Mouse (Mus musculus) gastrocnemius, adult 2 months (tissue): ENCODE data around the gene Rnf167. TPM values are rescaled to one million over a fixed set of nuclear protein-coding genes. Genes with fewer than 3 reads are reported as not detected.
A peak's percentile ranks its signal among the peaks of the same experiment; 100 is the strongest.

Experiments
- DNase-seq: peaks from one replicate; pipeline ENCODE4 v3.0.0; 2022
- H3K27ac ChIP-seq: fragments of 200-600 bp; 2 replicates; pipeline ENCODE4 v1.8.1; 2022; ENCODE audit warnings: mild to moderate bottlenecking
- H3K4me3 ChIP-seq: fragments of 200-600 bp; 2 replicates; pipeline ENCODE4 v1.8.1; 2022; ENCODE audit warnings: mild to moderate bottlenecking, moderate library complexity
- CTCF ChIP-seq: fragments of 200-600 bp; IDR thresholded peaks from 2 replicates; pipeline ENCODE4 v1.8.1; 2022; ENCODE audit warnings: antibody characterized with exemption, mild to moderate bottlenecking, moderate library complexity
- intact Hi-C: fragments of 180-260 bp; cut with DNase I; formaldehyde crosslinking; loops from one replicate; pipeline ENCODE4 v1.15.1; 2025
- total RNA-seq, 2 experiments: library from RNA; stranded (reverse); gene quantifications; 2 replicates each; pipeline ENCODE4 v1.2.3; 2021

Rnf167 gene
- total RNA-seq, 2 experiments from 2014 or later: 35.0 to 38.4 TPM

- Histone ChIP-seq H3K4me3 (no peak overlapping the region), H3K27ac (no peak overlapping the region)
- peak; percentile 13 for DNase-seq
- intact Hi-C loops: no loop called here
- no peak for TF ChIP-seq CTCF
Observed at GRCm38 (mm10) chr11:70674014-70674413, 27.0 kb downstream of the Rnf167 start.

GRCm38 (mm10) chr11:70674501-70674900 lies 27.5 kb downstream of the Rnf167 start:
- no peak for TF ChIP-seq CTCF
- no peak overlapping the region for H3K4me3 ChIP-seq
- H3K27ac ChIP-seq: no peak overlapping the region
- peak; percentile 25 for DNase-seq
- intact Hi-C loops: no loop called here

- intact Hi-C loops: no loop called here
- Histone ChIP-seq H3K27ac (no peak overlapping the region), H3K4me3 (no peak overlapping the region)
- no peak for TF ChIP-seq CTCF
- no peak for DNase-seq
Observed at GRCm38 (mm10) chr11:70678092-70678491, 31.1 kb downstream of the Rnf167 start.

- H3K4me3 ChIP-seq: no peak overlapping the region
- intact Hi-C loops: no loop called here
- no peak for TF ChIP-seq CTCF
- H3K27ac ChIP-seq: no peak overlapping the region
- DNase-seq: no peak
Observed at GRCm38 (mm10) chr11:70678576-70678975, 31.5 kb downstream of the Rnf167 start.

- no peak overlapping the region for H3K4me3 ChIP-seq
- TF ChIP-seq CTCF: no peak
- H3K27ac ChIP-seq: no peak overlapping the region
- intact Hi-C loops: no loop called here
- peak; percentile 17 for DNase-seq
Observed at GRCm38 (mm10) chr11:70679361-70679760, 32.3 kb downstream of the Rnf167 start.

- Histone ChIP-seq H3K4me3 (no peak overlapping the region), H3K27ac (no peak overlapping the region)
- no peak for TF ChIP-seq CTCF
- intact Hi-C loops: no loop called here
- peak; percentile 25 for DNase-seq
Observed at GRCm38 (mm10) chr11:70679894-70680293, 32.9 kb downstream of the Rnf167 start.

- no peak for TF ChIP-seq CTCF
- Histone ChIP-seq H3K4me3 (no peak overlapping the region), H3K27ac (no peak overlapping the region)
- DNase-seq: no peak
- intact Hi-C loops: no loop called here
Observed at GRCm38 (mm10) chr11:70681170-70681569, 34.1 kb downstream of the Rnf167 start.

GRCm38 (mm10) chr11:70681897-70682581 lies 35.0 kb downstream of the Rnf167 start:
- peak; percentile 45 for TF ChIP-seq CTCF
- no peak overlapping the region for H3K4me3 ChIP-seq
- intact Hi-C loops: loop anchor here (2.0 kb wide), 1 partner anchor 73 kb away; no protein-coding TSS in a partner anchor
- no peak overlapping the region for H3K27ac ChIP-seq
- DNase-seq: no peak

- no peak overlapping the region for H3K27ac ChIP-seq
- no peak overlapping the region for H3K4me3 ChIP-seq
- DNase-seq: no peak
- intact Hi-C loops: loop anchor here (2.0 kb wide), 1 partner anchor 71 kb away; no protein-coding TSS in a partner anchor
- no peak for TF ChIP-seq CTCF
Observed at GRCm38 (mm10) chr11:70683640-70684039, 36.6 kb downstream of the Rnf167 start.

- Histone ChIP-seq H3K27ac (peak overlapping the region; percentile 98), H3K4me3 (peak overlapping the region; percentile 84)
- DNase-seq: no peak
- no peak for TF ChIP-seq CTCF
- intact Hi-C loops: loop anchor here (2.0 kb wide), 1 partner anchor 14 kb away; the partner anchor contains the start of genes Inca1 and Kif1c
Observed at GRCm38 (mm10) chr11:70686901-70687566, 40.0 kb downstream of the Rnf167 start.

- peak; percentile 71 for TF ChIP-seq CTCF
- intact Hi-C loops: loop anchor here (1.0 to 2.0 kb wide), 2 partner anchors 13 to 33 kb away; partner anchors contain the start of genes Inca1, Kif1c and Pfn1
- Histone ChIP-seq H3K27ac (peak within 1 kb of the TSS; percentile 98), H3K4me3 (peak within 1 kb of the TSS; percentile 84)
- peak; percentile 95 for DNase-seq
Observed at GRCm38 (mm10) chr11:70687601-70688199, 40.7 kb downstream of the Rnf167 start, which contains the start of gene Camta2. Camta2 (minus strand) TSS chr11:70688105.

- DNase-seq: no peak
- H3K4me3 ChIP-seq: peak overlapping the region; percentile 84
- TF ChIP-seq CTCF: no peak
- intact Hi-C loops: loop anchor here (1.0 kb wide), 1 partner anchor 34 kb away; the partner anchor contains the start of gene Pfn1
- peak overlapping the region; percentile 98 for H3K27ac ChIP-seq
Observed at GRCm38 (mm10) chr11:70688372-70688771, 41.3 kb downstream of the Rnf167 start.

- 0 out of 2 replicates have a peak overlapping the region, but pooled peaks have one; percentile 3 for H3K27ac ChIP-seq
- no peak overlapping the region for H3K4me3 ChIP-seq
- no peak for DNase-seq
- TF ChIP-seq CTCF: no peak
- intact Hi-C loops: no loop called here
Observed at GRCm38 (mm10) chr11:70689578-70689977, 42.5 kb downstream of the Rnf167 start.
